Mouse (Mus musculus) gastrocnemius, postnatal 4 days (tissue): ENCODE results near the gene Crabp1. TPM values are rescaled to one million over a fixed set of nuclear protein-coding genes. Genes with fewer than 3 reads are reported as not detected.

Experiments
- total RNA-seq, 2 experiments: library from RNA; stranded (reverse); gene quantifications; 2 replicates each; pipeline ENCODE4 v1.2.3; 2021

Gene Crabp1
- total RNA-seq, 2 experiments from 2014 or later = 17.0 to 18.4 TPM

Other genes with a start within 250 kb of the Crabp1 start
- gene Sh2d7, start 225.8 kb upstream of the Crabp1 start, total RNA-seq = not detected
- 10 to 100 TPM; 18.5 to 24.5 TPM for gene Cib2, start 204.5 kb upstream of the Crabp1 start, total RNA-seq
- gene Idh3a, start 178.4 kb upstream of the Crabp1 start, total RNA-seq = 100 to 1,000 TPM; 254 to 292 TPM
- gene Acsbg1, start 102.9 kb upstream of the Crabp1 start, total RNA-seq = under 1 TPM; 0.36 to 0.66 TPM
- 10 to 100 TPM; 38.7 to 49.3 TPM for gene Dnaja4, start 65.9 kb upstream of the Crabp1 start, total RNA-seq
- gene Wdr61, start 30.2 kb upstream of the Crabp1 start, total RNA-seq = 10 to 100 TPM; 44.2 to 45.1 TPM
- gene Ireb2, start 99.0 kb downstream of the Crabp1 start, total RNA-seq = 10 to 100 TPM; 40.5 to 43.5 TPM
- gene Hykk, start 152.5 kb downstream of the Crabp1 start, total RNA-seq = 1 to 10 TPM; 4.8 to 5.1 TPM
- gene Psma4, start 186.0 kb downstream of the Crabp1 start, total RNA-seq = 100 to 1,000 TPM; 170 to 194 TPM
- gene AY074887, start 186.2 kb downstream of the Crabp1 start, total RNA-seq = under 1 TPM in 1 of 2 experiments, not detected in 1; 0.36 TPM
- gene Chrna5, start 216.1 kb downstream of the Crabp1 start, total RNA-seq = under 1 TPM; 0.22 to 0.23 TPM